Mouse (Mus musculus) lung, postnatal 4 days (tissue): ENCODE results near the gene Car5a.

Source experiments
- DNase-seq, 2 experiments: peaks; one replicate each; pipeline ENCODE4 v3.0.0; 2021

Car5a gene

DNA sequence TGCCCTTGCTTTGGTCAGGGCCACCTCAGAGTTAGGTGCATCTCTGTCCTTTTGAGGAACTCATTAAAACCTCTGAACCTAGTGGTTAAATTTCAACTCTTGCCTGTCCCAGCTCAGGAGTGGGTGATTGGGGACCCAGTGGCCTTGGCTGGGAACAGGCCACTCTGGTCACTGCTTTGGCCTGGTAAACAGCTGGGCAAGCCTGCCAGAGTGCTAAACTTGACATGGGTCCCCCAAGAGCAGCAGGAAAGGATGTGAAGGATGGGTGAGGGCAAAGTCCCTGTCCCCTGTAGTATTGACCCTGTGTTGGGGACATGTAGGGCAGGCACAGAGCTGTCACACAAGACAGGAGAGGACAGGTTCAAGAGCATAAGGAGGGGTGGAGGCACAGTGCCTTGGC, at the start of gene Car5a:
Gene Car5a, minus strand, starts transcription at position 74 of the 400 bp plus-strand sequence.
- DNase-seq: no peak

- no peak for DNase-seq
Observed at GRCm38 (mm10) chr8:121992911-121993310, 48.2 kb upstream of the Car5a start.

DNA sequence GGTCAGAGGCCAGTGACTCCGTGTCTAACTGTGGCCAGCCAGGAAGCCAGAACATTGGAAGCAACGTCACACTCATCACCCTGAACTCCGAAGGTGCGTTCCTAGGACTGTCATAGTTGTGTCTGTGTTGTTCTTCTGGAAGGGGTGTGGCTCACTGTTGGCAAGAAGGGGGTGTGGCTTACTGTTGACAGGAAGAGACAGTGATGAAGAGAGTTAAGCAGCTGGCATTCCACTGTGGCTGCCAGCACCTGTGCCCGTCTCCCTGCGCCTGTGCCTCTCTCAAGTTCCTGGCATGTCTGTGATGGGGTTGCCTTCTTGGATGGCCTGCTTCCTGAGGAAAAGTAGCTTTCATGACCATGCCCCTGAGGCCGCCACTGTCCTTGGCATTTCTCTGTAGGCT, 46.9 kb upstream of the Car5a start:
- DNase-seq: no peak

DNA sequence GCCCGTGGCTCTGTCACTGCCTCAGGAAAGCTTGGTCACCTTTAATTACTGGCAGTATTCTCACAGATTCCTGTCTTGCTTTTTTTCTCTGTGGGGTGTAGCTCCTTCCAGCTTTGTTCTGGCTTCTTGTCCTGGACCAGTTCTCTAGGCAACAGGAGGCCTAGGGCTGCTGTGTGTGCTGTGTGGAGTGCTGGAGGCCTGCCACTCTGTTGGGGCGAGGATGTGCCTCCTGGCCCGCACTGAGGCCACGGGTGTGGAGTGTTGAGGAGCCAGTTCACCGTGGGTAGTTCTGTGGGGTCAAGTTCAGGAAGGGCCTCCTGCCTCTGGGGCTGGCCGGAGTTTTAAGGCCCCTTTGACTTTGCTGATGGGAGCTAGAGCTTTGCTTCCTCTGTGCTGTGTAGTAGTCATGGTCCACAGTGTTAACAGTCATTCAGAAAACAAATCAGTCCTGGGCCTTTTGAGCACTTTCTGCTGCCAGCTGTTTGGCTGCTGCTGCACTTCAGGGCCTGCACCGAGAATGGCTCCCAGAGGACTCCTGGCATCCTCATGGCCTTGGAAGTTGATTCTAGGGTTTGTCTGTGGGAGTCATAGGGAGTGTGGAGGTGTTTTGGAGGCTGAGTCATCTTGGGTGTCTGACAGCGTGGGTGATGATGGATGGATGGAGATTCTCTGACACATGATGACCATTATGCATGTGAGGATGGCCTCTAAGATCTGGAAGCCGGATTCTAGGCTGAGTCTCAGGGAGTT, 46.0 kb upstream of the Car5a start:
- DNase-seq: no peak

DNA sequence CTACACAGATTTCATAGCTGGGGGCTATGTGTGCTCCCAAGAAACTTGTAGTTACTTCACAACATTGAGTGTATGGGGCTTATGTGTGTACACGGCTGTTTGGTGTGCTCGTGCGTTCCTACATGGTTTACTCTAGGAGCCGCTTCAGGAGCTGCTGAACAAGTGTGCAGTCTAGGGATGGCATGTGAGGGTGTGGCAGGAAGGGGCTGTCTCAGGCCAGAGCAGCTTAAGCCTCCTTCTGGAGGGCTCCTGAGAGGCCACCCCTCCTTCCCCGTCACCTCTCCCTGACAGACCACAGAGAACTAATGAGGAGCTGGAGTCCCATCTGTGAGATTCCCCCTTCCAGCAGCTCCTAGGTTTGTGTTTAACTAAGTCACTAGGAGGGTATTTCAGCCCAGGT, 43.2 kb upstream of the Car5a start:
- peak in 1 of 2 experiments; percentile 60 for DNase-seq

DNA sequence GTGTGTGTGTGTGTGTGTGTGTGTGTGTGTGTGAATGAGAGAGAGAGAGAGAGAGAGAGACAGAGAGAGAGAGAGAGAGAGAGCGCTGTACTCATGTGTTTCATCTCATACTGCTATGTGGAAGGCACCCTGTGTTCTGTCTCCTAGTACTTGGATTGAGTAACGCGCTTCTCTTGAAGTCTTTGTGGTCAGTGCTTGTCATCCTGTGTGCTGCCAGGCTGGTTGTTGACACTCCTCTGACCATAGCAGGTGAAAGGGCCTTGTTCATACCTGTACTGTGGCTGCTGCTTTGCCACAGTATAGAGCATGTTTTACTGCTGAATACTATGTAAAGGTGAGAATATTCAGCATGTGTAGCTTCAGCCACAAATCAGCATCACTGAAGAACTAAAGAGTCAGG, 41.0 kb upstream of the Car5a start:
- no peak for DNase-seq

GRCm38 (mm10) chr8:121981520-121981895, 36.8 kb upstream of the Car5a start:
- no peak for DNase-seq

DNA sequence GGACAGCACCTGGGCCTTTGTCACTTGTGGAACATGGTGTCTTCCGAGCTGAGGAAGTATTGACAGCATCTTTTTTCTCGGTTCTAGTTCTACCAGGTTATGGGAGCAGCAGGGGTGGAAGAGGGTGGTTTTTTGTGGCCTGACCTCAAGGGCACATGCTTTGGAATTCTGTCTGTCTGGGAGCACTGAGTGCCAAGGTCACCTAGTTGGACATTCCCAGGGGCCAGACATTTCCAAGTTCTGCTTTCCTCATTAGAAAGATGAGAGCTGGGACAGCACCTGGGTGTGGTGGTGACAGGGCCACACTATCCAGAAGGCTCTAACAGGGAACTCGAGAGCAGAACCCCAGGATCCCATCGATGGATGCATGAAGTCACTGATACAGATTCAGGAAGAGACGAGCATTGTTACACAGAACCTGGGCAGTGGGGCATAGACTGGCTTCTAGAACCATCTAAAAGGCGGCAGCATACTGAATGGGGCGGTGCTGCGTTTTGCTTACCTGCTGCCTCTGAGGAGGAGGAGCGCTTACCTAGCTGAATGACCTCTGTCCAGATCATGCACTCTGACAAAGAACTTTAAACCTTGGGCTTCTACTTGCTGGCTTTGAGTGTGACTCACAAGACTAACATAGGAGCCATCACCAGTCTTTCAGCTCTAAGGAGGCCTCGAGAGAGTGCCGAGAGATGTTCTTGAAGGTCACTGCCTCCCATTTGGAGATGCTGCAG, 36.3 kb upstream of the Car5a start:
- DNase-seq: no peak

- DNase-seq: no peak
Observed at GRCm38 (mm10) chr8:121978670-121979069, 34.0 kb upstream of the Car5a start.

DNA sequence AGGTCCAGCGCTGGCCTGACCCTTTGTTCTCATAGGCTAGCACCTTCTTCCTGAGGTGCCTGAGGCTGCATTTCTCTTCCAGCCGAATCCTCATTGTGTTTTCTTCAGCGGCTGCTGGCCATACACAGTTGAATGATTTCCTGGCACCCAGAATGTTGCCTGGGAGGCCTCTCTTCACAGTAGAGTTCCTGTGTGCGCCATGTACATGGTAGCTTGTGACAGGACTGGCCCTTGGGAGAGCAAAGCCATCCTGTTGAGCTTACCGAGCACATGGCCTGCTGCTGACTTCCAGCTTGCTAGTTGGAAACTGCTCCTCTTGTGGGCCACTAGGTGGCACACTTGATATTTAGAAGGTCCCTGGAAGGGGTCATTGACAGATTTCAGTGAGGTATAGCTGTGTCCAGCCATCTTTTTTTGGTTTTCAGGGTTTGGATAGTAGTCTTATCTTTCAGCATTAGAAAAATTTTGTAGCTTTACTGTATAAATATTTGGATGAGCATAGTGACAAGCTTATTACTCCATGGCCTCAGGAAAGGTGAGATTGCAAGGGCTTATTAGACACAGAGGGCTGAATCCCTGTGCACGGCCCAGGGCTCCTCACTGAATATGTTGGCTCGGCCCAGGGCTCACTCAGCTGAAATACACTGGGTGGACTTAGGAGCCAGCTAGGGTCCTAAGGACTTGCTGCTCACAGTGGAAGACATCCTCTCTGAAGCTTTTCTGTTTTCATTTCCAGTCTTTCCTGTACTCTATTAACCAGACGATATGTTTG, 33.3 kb upstream of the Car5a start:
- DNase-seq: peak in 1 of 2 experiments; percentile 30

DNA sequence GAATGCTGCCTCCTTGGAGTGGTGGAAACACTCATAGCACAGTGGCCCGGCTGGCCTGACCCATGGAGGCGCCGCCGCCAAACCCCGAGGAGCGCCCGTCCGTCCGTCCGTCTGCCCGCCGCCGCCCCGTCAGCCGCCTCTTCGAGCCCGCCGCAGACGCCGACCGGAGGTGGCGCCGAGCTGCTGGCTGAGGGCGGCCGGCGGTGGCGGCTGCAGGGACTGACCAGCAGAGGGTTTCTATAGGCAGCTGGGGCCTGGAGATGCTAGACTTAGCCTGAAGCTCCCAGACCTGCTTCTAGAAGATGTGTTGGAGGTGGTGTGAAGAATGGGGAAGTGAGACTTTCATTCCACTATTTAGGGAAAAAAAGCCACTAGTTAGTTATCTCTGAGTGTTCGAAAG, 29.2 kb upstream of the Car5a start:
- DNase-seq: no peak

DNA sequence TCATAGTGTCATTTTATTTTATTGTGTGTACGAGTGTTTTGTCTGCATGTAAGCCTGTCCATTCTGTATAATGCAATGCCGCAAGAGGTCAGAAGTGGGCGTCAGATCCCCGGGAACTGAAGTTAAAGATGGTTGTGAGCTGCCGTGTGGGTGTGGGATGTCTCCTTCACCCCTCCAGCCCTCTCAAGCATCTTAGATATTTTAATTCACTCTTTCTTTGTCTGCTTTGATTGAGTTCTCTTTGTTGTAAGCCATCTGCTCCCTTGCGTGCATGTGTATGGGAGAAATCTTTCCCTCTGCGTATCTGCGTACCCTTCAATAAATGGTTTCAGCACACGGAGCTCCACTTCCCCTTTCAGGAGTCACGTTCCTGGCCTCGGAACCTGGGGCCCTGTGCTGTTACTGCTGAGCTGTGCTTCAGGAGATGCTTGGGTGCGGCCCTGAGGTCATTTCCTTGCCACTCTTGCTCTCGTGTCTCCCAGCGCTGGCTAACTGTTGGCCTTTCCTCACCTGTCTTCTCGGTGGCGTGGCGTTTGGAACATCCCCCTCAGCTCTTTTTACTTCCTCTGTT, 26.9 kb upstream of the Car5a start:
- DNase-seq: no peak

DNA sequence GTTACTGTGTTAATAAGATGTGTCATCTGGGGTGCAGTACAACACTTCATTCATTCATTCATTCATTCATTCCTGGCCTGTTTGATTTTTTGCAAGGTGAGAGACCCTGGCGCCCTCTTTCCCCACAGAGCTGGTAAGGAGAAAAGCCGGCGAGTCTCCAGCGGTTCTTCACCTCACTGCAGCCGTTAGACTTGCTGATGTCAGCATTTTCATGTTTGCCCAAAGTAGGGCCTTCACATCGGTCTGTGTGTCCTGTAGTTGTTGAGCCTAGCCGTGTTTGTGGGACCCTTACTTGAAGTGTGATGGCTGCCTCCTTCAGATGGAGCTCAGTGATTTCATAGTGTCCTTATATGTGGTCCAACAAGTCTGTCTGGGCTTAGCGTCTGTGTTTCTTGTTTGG, 25.5 kb upstream of the Car5a start:
- DNase-seq: no peak

GRCm38 (mm10) chr8:121968542-121968941, 23.8 kb upstream of the Car5a start:
- DNase-seq: no peak

- DNase-seq: no peak
Observed at GRCm38 (mm10) chr8:121967977-121968376, 23.3 kb upstream of the Car5a start.

DNA sequence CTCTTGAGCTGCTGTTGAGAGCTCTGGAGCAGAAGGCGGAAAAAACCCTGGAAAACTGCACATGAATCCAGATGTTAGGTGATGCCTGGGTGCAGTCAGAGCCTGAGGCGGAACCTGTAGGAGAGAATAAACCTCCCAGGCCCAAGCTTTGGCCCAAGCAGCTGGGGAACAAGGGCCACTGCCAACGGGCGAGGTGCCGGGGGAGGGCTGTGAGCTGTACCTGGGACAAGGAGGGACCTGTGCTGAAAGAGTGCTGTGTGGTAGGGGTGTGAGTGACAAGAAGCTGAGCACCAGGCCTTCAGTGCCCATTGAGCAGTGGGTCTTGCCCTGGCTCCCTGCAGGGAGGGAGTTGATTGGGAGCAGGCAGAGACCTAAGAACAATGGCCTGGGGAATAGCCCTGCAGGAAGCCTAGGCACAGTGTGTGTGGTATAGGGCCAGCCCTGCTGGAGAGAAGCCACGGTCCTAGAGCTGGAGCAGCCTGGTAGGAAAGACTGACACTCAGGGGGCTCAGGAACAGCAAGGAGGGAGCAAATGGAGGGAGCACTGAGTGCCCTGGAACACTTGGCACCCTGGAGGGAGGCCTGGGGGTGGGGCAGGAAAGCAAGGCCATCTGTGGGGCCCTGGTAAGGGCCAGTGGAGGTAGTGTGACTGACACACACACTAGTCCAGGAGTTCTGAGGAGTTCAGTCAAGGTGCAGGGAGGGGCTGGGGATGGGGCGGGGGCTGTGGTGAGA, 22.2 kb upstream of the Car5a start:
- no peak for DNase-seq

- no peak for DNase-seq
Observed at GRCm38 (mm10) chr8:121966110-121966509, 21.4 kb upstream of the Car5a start.

- DNase-seq: no peak
Observed at GRCm38 (mm10) chr8:121964716-121965512, 20.2 kb upstream of the Car5a start.

DNA sequence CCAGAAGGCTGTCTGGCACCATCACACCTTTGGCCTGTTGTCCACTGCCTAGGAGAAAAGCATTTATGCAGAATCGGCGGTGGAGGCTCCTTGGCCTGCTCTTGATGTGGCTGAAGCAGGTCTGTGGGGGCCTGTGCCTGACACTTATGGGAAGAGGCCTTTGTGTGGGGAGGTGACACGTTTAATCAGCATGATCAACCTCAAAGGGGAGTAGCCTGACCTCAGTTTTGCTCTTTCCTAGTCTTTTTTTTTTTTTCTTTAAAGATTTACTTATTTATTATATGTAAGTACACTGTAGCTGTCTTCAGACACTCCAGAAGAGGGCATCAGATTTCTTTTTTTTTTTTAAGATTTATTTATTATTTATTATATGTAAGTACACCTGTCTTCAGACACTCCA, 18.2 kb upstream of the Car5a start:
- no peak for DNase-seq

GRCm38 (mm10) chr8:121958395-121958794, 13.7 kb upstream of the Car5a start:
- DNase-seq: no peak

GRCm38 (mm10) chr8:121955825-121956500, 11.3 kb upstream of the Car5a start:
- DNase-seq: no peak
